ENCODE assay signal across 12 mouse cellular contexts in genomic region chr5:120536046-120536445, GRCm38 (mm10). TPM values are rescaled to one million over a fixed set of nuclear protein-coding genes. Genes with fewer than 3 reads are reported as not detected.
DNase-seq lines count a peak whose midpoint lies in the region; ATAC-seq and TF ChIP-seq lines count a peak whose summit lies in the region.
"Had no signal": no experiment of that assay in that cellular context is flagged by ENCODE, and none has a peak within 500 bp of the region (broad histone marks: within the 10 kb centered on the region; RNA-seq: fewer than 3 reads in every experiment).

No protein-coding gene starts in this region.

- 79% methylated on average over 13 of the region's 13 CpGs for WGBS in midbrain, embryonic 10.5 days
- WGBS in midbrain, embryonic 15.5 days = 63% methylated on average over 13 of the region's 13 CpGs

- no peak for TF ChIP-seq CTCF in gastrocnemius, adult 2 months (IDR thresholded peaks at IDR 0.05)

- no peaks in the 10 kb centered on the region for H3K27me3 ChIP-seq in midbrain, embryonic 10.5 days (ENCODE audit: low read depth, poor library complexity, severe bottlenecking)
- no peaks in the 10 kb centered on the region for H3K27me3 ChIP-seq in midbrain, embryonic 15.5 days (replicated peaks)
- H3K27me3 ChIP-seq: megakaryocyte, embryonic 14.5 days had no signal

- no peak overlapping the region for H3K4me2 ChIP-seq in midbrain, embryonic 15.5 days

- H3K4me3 ChIP-seq in gastrocnemius, adult 2 months = no peak overlapping the region
- H3K4me3 ChIP-seq in midbrain, embryonic 10.5 days = no peak overlapping the region
- no peak overlapping the region for H3K4me3 ChIP-seq in midbrain, embryonic 15.5 days
- H3K4me3 ChIP-seq: erythroblast, embryonic 14.5 days; megakaryocyte, embryonic 14.5 days had no signal

- intact Hi-C loops in gastrocnemius, adult 2 months (cut with DNase I) = no loop called here
- intact Hi-C loops in heart, postnatal 10 days (cut with DNase I) = no loop called here

- peak overlapping the region; percentile 77 for H3K27ac ChIP-seq in gastrocnemius, adult 2 months
- 0 out of 2 replicates have a peak overlapping the region, but pooled peaks have one; percentile 6 for H3K27ac ChIP-seq in midbrain, embryonic 10.5 days (replicated peaks)
- H3K27ac ChIP-seq in midbrain, embryonic 15.5 days = no peak overlapping the region

- H3K36me3 ChIP-seq in midbrain, embryonic 10.5 days = peaks cover 38% of the 10 kb centered on the region
- H3K36me3 ChIP-seq in midbrain, embryonic 15.5 days (replicated peaks) = no peaks in the 10 kb centered on the region

- ATAC-seq in midbrain, embryonic 15.5 days (replicated peaks) = no peak
- no peak for ATAC-seq in megakaryocyte progenitor cell, adult 5-6 weeks (replicated peaks; ENCODE audit: poor library complexity)

- DNase-seq in gastrocnemius, adult 2 months = peak; percentile 68
- DNase-seq in gastrocnemius, postnatal 4 days (ENCODE audit: low spot score in 2 of 2) = no peak
- DNase-seq in midbrain, embryonic 10.5 days (ENCODE audit: low spot score) = no peak
- DNase-seq in heart, postnatal 10 days = peak; percentile 64
- peak; percentile 41 for DNase-seq in right cerebral cortex, postnatal 14 days
- DNase-seq in ovary, postnatal 36 days (ENCODE audit: low spot score) = no peak

- H3K4me1 ChIP-seq in midbrain, embryonic 10.5 days = peaks cover 25% of the 10 kb centered on the region
- H3K4me1 ChIP-seq in midbrain, embryonic 15.5 days = 0 out of 2 replicates have a peak, but pooled peaks cover 7% of the 10 kb centered on the region

- H3K9me3 ChIP-seq in midbrain, embryonic 10.5 days (replicated peaks) = no peaks in the 10 kb centered on the region
- no peaks in the 10 kb centered on the region for H3K9me3 ChIP-seq in midbrain, embryonic 15.5 days
- H3K9me3 ChIP-seq: megakaryocyte, embryonic 14.5 days had no signal

- H3K9ac ChIP-seq in midbrain, embryonic 15.5 days = no peak overlapping the region

RNA-seq across cellular contexts. Expression of gene Slc8b1, which starts 25.1 kb away (rescaled TPM):
- total RNA-seq in gastrocnemius, adult 2 months (2021) = 10 to 100 TPM in 1 of 2 experiments, 1 to 10 TPM in 1; 8.1 to 10.5 TPM
- total RNA-seq in gastrocnemius, postnatal 4 days (2021) = 10 to 100 TPM; 22.7 to 30.9 TPM
- 3.9 and 4.6 TPM in 2 replicates for polyA plus RNA-seq in midbrain, embryonic 10.5 days (2016; fragmentation: Nextera tagmentation; extraction: Ambion mirVana)
- 1.6 and 2.5 TPM in 2 replicates for polyA plus RNA-seq in midbrain, embryonic 15.5 days (2015; fragmentation: Nextera tagmentation; extraction: Ambion mirVana)
- 10 to 100 TPM in 1 of 2 experiments, 1 to 10 TPM in 1; 8.3 to 12.6 TPM for total RNA-seq in heart, postnatal 10 days (2021)
- 21.1 and 23.5 TPM in 2 replicates for total RNA-seq in megakaryocyte progenitor cell, adult 5-6 weeks (2015)
- total RNA-seq in megakaryocyte progenitor cell, adult 5-6 weeks (2017) = 31.8 and 32.5 TPM in 2 replicates

RNA-seq across cellular contexts. Expression of gene Plbd2, which starts 32.6 kb away (rescaled TPM):
- total RNA-seq in gastrocnemius, adult 2 months (2021) = 10 to 100 TPM; 33.7 to 47.8 TPM
- 10 to 100 TPM; 43.7 to 49.7 TPM for total RNA-seq in gastrocnemius, postnatal 4 days (2021)
- polyA plus RNA-seq in midbrain, embryonic 10.5 days (2016; fragmentation: Nextera tagmentation; extraction: Ambion mirVana) = 35.6 and 37.0 TPM in 2 replicates
- 36.8 and 37.2 TPM in 2 replicates for polyA plus RNA-seq in midbrain, embryonic 15.5 days (2015; fragmentation: Nextera tagmentation; extraction: Ambion mirVana)
- 10 to 100 TPM; 45.6 to 45.8 TPM for total RNA-seq in heart, postnatal 10 days (2021)
- 8.3 and 9.8 TPM in 2 replicates for total RNA-seq in megakaryocyte progenitor cell, adult 5-6 weeks (2015)
- total RNA-seq in megakaryocyte progenitor cell, adult 5-6 weeks (2017) = 6.9 and 8.7 TPM in 2 replicates

RNA-seq across cellular contexts. Expression of gene Tpcn1, which starts 52.4 kb away (rescaled TPM):
- 10 to 100 TPM; 42.7 to 44.8 TPM for total RNA-seq in gastrocnemius, adult 2 months (2021)
- total RNA-seq in gastrocnemius, postnatal 4 days (2021) = 10 to 100 TPM; 77.7 to 81.3 TPM
- 10.3 and 11.1 TPM in 2 replicates for polyA plus RNA-seq in midbrain, embryonic 10.5 days (2016; fragmentation: Nextera tagmentation; extraction: Ambion mirVana)
- polyA plus RNA-seq in midbrain, embryonic 15.5 days (2015; fragmentation: Nextera tagmentation; extraction: Ambion mirVana) = 15.8 and 17.7 TPM in 2 replicates
- total RNA-seq in heart, postnatal 10 days (2021) = 10 to 100 TPM; 33.0 to 38.7 TPM
- total RNA-seq in megakaryocyte progenitor cell, adult 5-6 weeks (2015) = 37.0 and 38.8 TPM in 2 replicates
- 15.7 and 17.7 TPM in 2 replicates for total RNA-seq in megakaryocyte progenitor cell, adult 5-6 weeks (2017)

RNA-seq across cellular contexts. Expression of gene Iqcd, which starts 52.8 kb away (rescaled TPM):
- not detected for total RNA-seq in gastrocnemius, adult 2 months (2021)
- under 1 TPM; 0.16 to 0.37 TPM for total RNA-seq in gastrocnemius, postnatal 4 days (2021)
- 0.95 and 0.98 TPM in 2 replicates for polyA plus RNA-seq in midbrain, embryonic 10.5 days (2016; fragmentation: Nextera tagmentation; extraction: Ambion mirVana)
- 1.7 and 1.8 TPM in 2 replicates for polyA plus RNA-seq in midbrain, embryonic 15.5 days (2015; fragmentation: Nextera tagmentation; extraction: Ambion mirVana)
- under 1 TPM in 1 of 2 experiments, not detected in 1; 0.17 TPM for total RNA-seq in heart, postnatal 10 days (2021)
- total RNA-seq in megakaryocyte progenitor cell, adult 5-6 weeks (2015) = not detected in 2 replicates
- 0.81 and 1.1 TPM in 2 replicates for total RNA-seq in megakaryocyte progenitor cell, adult 5-6 weeks (2017)

RNA-seq across cellular contexts. Expression of gene Sds, which starts 59.7 kb away (rescaled TPM):
- under 1 TPM; 0.26 to 0.70 TPM for total RNA-seq in gastrocnemius, adult 2 months (2021)
- not detected for total RNA-seq in gastrocnemius, postnatal 4 days (2021)
- polyA plus RNA-seq in midbrain, embryonic 10.5 days (2016; fragmentation: Nextera tagmentation; extraction: Ambion mirVana) = not detected in 2 replicates
- polyA plus RNA-seq in midbrain, embryonic 15.5 days (2015; fragmentation: Nextera tagmentation; extraction: Ambion mirVana) = 0.36 TPM in 1 of 2 replicates, not detected in the other
- total RNA-seq in heart, postnatal 10 days (2021) = not detected
- not detected in 2 replicates for total RNA-seq in megakaryocyte progenitor cell, adult 5-6 weeks (2015)
- not detected in 2 replicates for total RNA-seq in megakaryocyte progenitor cell, adult 5-6 weeks (2017)
- polyA plus RNA-seq: erythroblast, embryonic 14.5 days; kidney, embryonic 16.5 days; spleen, adult 2 months had no signal

Comparison
In these comparisons a context has a peak if more than half of its experiments do, and no peak if none do; other contexts are left out.
1. DNase-seq: peak in gastrocnemius, adult 2 months (single experiment), heart, postnatal 10 days (2 of 2) and right cerebral cortex, postnatal 14 days (single experiment); none in gastrocnemius, postnatal 4 days (0 of 2), midbrain, embryonic 10.5 days (single experiment) and ovary, postnatal 36 days (single experiment).